Mouse (Mus musculus) C2C12 (cell line): ENCODE data around the gene Scd2.

Experiments used
- CEBPB ChIP-seq: IDR thresholded peaks from one replicate; pipeline ENCODE4 v1.6.1; 2011; ENCODE audit warnings: low read depth, mild to moderate bottlenecking, control low read depth, moderate library complexity
- CTCF ChIP-seq: IDR thresholded peaks from one replicate; pipeline ENCODE4 v1.5.1; 2011; ENCODE audit not compliant: control insufficient read depth, insufficient read depth, insufficient read length
- FOSL1 ChIP-seq: IDR thresholded peaks from one replicate; pipeline ENCODE4 v1.8.0; 2011; ENCODE audit warnings: mild to moderate bottlenecking, low read length; ENCODE audit not compliant: poor library complexity, insufficient read depth, severe bottlenecking
- USF1 ChIP-seq: IDR thresholded peaks from one replicate; pipeline ENCODE4 v1.6.1; 2011; ENCODE audit warnings: low read depth, mild to moderate bottlenecking, control low read depth, moderate library complexity

- TF ChIP-seq CTCF (no peak), CEBPB (no peak), USF1 (no peak), FOSL1 (no peak)
Observed at GRCm38 (mm10) chr19:44257377-44257966, 36.0 kb upstream of the Scd2 start.
